Mouse (Mus musculus) kidney, adult 2 months (tissue): ENCODE data around the gene Lrmda. TPM values are rescaled to one million over a fixed set of nuclear protein-coding genes. Genes with fewer than 3 reads are reported as not detected.

Experiments
- DNase-seq: peaks from one replicate; pipeline ENCODE4 v3.0.0; 2021
- H3K27ac ChIP-seq: fragments of 200-500 bp; 2 replicates; pipeline ENCODE4 v1.5.1; 2012; ENCODE audit warnings: low read depth, low read length, control low read depth, inconsistent platforms; ENCODE audit not compliant: insufficient read depth
- H3K27me3 ChIP-seq: fragments of 200-500 bp; replicated peaks from 2 replicates; pipeline ENCODE4 v1.6.1; 2012; ENCODE audit warnings: mild to moderate bottlenecking, moderate library complexity, low read length, inconsistent platforms; ENCODE audit not compliant: control insufficient read depth, insufficient read depth
- H3K36me3 ChIP-seq: fragments of 200-500 bp; 2 replicates; pipeline ENCODE4 v1.6.1; 2012; ENCODE audit warnings: mild to moderate bottlenecking, moderate library complexity, low read length, inconsistent platforms; ENCODE audit not compliant: control insufficient read depth, insufficient read depth
- H3K4me1 ChIP-seq: fragments of 200-500 bp; 2 replicates; pipeline ENCODE4 v1.6.1; 2011; ENCODE audit warnings: low read length; ENCODE audit not compliant: control insufficient read depth, insufficient read depth
- H3K4me3 ChIP-seq: fragments of 200-500 bp; 2 replicates; pipeline ENCODE4 v1.5.1; 2011; ENCODE audit warnings: mild to moderate bottlenecking, low read depth, low read length, control low read depth; ENCODE audit not compliant: insufficient read depth
- CTCF ChIP-seq: fragments of 200-500 bp; conservative IDR thresholded peaks from 2 replicates; pipeline ENCODE4 v1.5.1; 2011; ENCODE audit warnings: low read depth, mild to moderate bottlenecking, control low read depth, low read length, moderate library complexity, mixed read lengths; ENCODE audit not compliant: insufficient read depth, insufficient read length
- POLR2A ChIP-seq: fragments of 200-500 bp; IDR thresholded peaks from one replicate; pipeline ENCODE4 v1.6.1; 2011; ENCODE audit warnings: low read depth, low read length, control low read depth
- WGBS: fragments of 180-500 bp; shearing (Covaris S2); methylation state at CpG from one replicate; pipeline ENCODE4 v1.1.7; 2018; 5-methylcytosine and 5-hydroxymethylcytosine counted together
- polyA plus RNA-seq: library from polyadenylated mRNA; depleted of rRNA; stranded (reverse); fragments of >200 nt; gene quantifications from 2 replicates; pipeline ENCODE4 v1.2.3, GENCODE M21; 2012

Lrmda gene
- polyA plus RNA-seq, 1 experiment, result 3.3 TPM

- no peaks in the 10 kb centered on the region for H3K4me1 ChIP-seq
- no peak for TF ChIP-seq CTCF
- TF ChIP-seq POLR2A, result no peak
- H3K27ac ChIP-seq, result no peak overlapping the region
- H3K4me3 ChIP-seq, result no peak overlapping the region
- no peaks in the 10 kb centered on the region for H3K36me3 ChIP-seq
- no peak for DNase-seq
- 83% methylated on average over 8 of the region's 8 CpGs for WGBS
- H3K27me3 ChIP-seq, result no peaks in the 10 kb centered on the region
These were observed 648.8 kb downstream of the Lrmda start for GRCm38 (mm10) chr14:22668302-22668701.

GRCm38 (mm10) chr14:22668711-22669110 lies 649.2 kb downstream of the Lrmda start:
- WGBS, result 88% methylated on average over 6 of the region's 6 CpGs
- no peaks in the 10 kb centered on the region for H3K36me3 ChIP-seq
- DNase-seq, result no peak
- no peak overlapping the region for H3K4me3 ChIP-seq
- no peak for TF ChIP-seq POLR2A
- no peak for TF ChIP-seq CTCF
- H3K4me1 ChIP-seq, result no peaks in the 10 kb centered on the region
- no peaks in the 10 kb centered on the region for H3K27me3 ChIP-seq
- no peak overlapping the region for H3K27ac ChIP-seq

- no peaks in the 10 kb centered on the region for H3K27me3 ChIP-seq
- H3K27ac ChIP-seq, result no peak overlapping the region
- no peak for DNase-seq
- no peak overlapping the region for H3K4me3 ChIP-seq
- H3K4me1 ChIP-seq, result no peaks in the 10 kb centered on the region
- TF ChIP-seq CTCF, result no peak
- no peak for TF ChIP-seq POLR2A
- H3K36me3 ChIP-seq, result no peaks in the 10 kb centered on the region
- 74% methylated on average over 5 of the region's 5 CpGs for WGBS
These were observed 654.1 kb downstream of the Lrmda start for GRCm38 (mm10) chr14:22673581-22673980.

- DNase-seq, result peak; percentile 16
- H3K4me3 ChIP-seq, result no peak overlapping the region
- H3K36me3 ChIP-seq, result no peaks in the 10 kb centered on the region
- H3K27ac ChIP-seq, result no peak overlapping the region
- WGBS, result 77% methylated on average over 5 of the region's 5 CpGs
- peaks cover 12% of the 10 kb centered on the region; the same call in 1 of the 2 replicates for H3K4me1 ChIP-seq
- no peaks in the 10 kb centered on the region for H3K27me3 ChIP-seq
- no peak for TF ChIP-seq POLR2A
- no peak for TF ChIP-seq CTCF
These were observed 659.6 kb downstream of the Lrmda start for GRCm38 (mm10) chr14:22679008-22679704.

GRCm38 (mm10) chr14:22679705-22680643 lies 660.5 kb downstream of the Lrmda start:
- no peaks in the 10 kb centered on the region for H3K36me3 ChIP-seq
- H3K27ac ChIP-seq, result no peak overlapping the region
- no peaks in the 10 kb centered on the region for H3K27me3 ChIP-seq
- H3K4me3 ChIP-seq, result no peak overlapping the region
- WGBS, result 50% methylated on average over 9 of the region's 9 CpGs
- peaks cover 12% of the 10 kb centered on the region; the same call in 1 of the 2 replicates for H3K4me1 ChIP-seq
- TF ChIP-seq POLR2A (no peak), CTCF (no peak)
- peak; percentile 58 for DNase-seq

GRCm38 (mm10) chr14:22686886-22687285 lies 667.4 kb downstream of the Lrmda start:
- H3K36me3 ChIP-seq, result no peaks in the 10 kb centered on the region
- TF ChIP-seq CTCF (no peak), POLR2A (no peak)
- no peaks in the 10 kb centered on the region for H3K4me1 ChIP-seq
- DNase-seq, result no peak
- H3K27ac ChIP-seq, result no peak overlapping the region
- no peak overlapping the region for H3K4me3 ChIP-seq
- WGBS, result 74% methylated on average over 4 of the region's 4 CpGs
- H3K27me3 ChIP-seq, result no peaks in the 10 kb centered on the region

GRCm38 (mm10) chr14:22688399-22688798 lies 668.9 kb downstream of the Lrmda start:
- Histone ChIP-seq H3K27me3 (no peaks in the 10 kb centered on the region), H3K27ac (no peak overlapping the region), H3K4me3 (no peak overlapping the region), H3K4me1 (no peaks in the 10 kb centered on the region), H3K36me3 (no peaks in the 10 kb centered on the region)
- 96% methylated on average over 2 of the region's 2 CpGs for WGBS
- no peak for DNase-seq
- TF ChIP-seq CTCF (no peak), POLR2A (no peak)
